Mouse (Mus musculus): ENCODE measurements around the gene Il10.

Gene Il10

DNA sequence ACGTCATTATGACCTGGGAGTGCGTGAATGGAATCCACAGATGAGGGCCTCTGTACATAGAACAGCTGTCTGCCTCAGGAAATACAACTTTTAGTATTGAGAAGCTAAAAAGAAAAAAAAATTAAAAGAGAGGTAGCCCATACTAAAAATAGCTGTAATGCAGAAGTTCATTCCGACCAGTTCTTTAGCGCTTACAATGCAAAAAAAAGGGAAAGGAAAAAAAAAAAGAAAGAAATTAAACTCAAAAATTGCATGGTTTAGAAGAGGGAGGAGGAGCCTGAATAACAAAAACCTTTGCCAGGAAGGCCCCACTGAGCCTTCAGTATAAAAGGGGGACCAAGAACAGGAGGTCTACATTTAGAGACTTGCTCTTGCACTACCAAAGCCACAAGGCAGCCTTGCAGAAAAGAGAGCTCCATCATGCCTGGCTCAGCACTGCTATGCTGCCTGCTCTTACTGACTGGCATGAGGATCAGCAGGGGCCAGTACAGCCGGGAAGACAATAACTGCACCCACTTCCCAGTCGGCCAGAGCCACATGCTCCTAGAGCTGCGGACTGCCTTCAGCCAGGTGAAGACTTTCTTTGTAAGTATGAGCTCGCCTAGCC is at the start of gene Il10:
Gene Il10 (plus strand): TSS at position 354 of the 607 bp plus-strand sequence.
- DNase-seq = peak; percentile 80

DNA sequence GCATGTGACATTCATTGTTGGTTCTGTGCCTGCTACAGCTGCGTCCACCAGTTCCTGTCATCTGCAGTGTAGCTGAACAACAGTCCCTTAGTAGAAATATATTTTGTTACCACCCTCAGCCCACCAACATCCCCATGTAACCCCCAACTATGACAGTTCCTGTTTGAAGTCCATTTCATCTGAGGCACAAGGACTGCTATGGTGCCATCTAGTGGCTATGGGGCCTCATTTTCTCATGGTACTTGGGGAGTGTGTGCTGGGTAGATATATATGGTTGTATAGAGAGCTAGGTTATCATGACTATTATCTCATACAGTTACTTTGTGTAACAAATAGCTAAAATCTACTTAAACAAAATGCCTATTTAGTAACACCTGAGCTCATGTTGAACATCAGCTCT is 40.2 kb upstream of the Il10 start:
- DNase-seq = no peak

DNA sequence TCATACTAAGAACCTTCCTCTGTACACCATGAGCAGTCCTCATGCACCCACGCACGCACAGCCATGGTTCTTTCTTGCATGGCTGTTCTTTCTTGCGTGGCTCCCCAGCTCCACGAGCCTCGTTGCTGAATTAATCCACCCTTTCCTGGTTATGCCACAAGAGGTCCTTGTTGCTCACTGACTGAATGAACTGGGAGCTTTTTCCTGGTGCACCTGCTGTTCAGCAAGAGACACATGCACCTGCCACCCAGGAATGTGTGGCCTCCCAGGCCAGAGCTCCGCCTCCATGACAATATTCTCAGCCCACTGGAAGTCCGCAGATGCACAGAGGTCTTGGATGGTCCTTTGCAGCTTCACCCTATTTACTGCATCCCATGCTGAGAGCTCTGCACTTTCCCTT is 35.2 kb upstream of the Il10 start:
- DNase-seq = peak; percentile 75

DNA sequence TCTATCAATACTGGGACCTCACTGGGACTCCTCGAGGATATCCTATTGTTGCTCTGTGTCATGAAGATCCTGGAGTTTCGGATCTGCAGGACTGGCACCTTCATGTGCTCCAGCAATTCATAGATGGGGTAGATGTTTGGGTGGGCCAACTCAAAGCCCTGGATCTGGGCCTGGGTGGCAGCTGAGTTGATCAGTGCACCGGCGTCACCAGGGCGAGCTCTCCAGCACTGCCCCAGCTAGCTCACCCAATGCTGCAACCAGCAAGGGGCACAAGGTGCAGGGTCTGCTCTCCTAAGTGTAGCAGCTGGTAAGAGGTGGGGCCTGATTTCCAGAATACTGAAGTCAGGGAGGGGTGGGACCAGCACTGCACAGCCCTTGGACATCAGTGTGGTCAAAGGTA is 32.6 kb upstream of the Il10 start:
- peak; percentile 80 for DNase-seq

DNA sequence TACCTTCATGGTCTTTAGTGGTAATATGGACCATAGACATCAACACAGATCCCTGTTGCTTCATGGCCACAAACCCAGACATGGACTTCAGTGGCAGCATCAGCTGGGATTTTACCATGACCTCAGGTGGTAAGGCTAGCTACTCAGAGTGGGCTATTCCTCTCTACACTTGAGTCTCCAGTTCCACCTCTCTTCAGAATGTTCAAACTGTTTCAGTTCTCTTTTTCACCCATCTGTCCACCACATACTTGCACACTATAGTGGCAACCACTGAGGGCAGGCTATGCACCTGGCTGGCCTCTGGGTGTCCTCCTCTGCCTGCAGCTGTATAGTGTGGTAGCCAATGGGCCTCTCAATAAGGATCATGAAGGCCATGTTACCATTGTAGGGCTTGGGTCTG is 32.2 kb upstream of the Il10 start:
- DNase-seq = no peak

DNA sequence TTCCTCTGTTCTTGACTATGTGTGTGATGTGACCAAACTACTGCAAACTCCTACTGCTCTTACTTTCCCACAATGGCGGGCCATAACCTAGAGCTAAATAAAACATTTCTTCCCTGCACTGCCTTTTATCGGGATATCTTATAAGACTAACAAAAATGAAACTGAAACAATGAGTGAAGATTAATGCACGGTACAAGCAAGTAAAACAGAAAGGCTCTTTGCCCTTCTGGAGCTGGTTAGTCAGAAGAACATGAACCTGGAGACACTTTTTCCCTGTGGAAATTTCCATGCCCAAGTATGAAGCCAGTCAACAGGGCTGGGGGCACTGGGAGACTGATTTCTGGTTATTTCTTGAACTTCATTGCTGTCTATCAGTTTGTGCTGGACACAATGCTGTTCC is 30.3 kb upstream of the Il10 start:
- DNase-seq = no peak

DNA sequence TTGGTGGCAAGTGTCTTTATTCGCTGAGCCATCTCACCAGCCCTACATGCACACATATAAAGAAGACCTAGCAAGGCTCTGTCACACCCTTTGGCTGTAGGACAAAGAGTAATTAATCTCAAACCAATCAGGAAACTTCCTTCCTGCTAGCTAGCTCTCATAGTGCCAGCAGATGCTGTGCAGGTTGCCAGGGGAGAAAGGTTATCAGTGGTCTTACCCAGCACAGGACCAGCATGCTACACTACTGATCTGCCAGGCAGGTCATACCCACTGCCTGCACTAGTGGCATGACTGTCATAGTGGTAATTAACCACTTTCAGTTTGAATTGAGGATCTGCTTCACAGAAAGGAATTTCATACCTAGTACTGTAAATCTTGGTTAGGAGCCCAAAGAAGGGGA is 29.2 kb upstream of the Il10 start:
- DNase-seq = no peak

DNA sequence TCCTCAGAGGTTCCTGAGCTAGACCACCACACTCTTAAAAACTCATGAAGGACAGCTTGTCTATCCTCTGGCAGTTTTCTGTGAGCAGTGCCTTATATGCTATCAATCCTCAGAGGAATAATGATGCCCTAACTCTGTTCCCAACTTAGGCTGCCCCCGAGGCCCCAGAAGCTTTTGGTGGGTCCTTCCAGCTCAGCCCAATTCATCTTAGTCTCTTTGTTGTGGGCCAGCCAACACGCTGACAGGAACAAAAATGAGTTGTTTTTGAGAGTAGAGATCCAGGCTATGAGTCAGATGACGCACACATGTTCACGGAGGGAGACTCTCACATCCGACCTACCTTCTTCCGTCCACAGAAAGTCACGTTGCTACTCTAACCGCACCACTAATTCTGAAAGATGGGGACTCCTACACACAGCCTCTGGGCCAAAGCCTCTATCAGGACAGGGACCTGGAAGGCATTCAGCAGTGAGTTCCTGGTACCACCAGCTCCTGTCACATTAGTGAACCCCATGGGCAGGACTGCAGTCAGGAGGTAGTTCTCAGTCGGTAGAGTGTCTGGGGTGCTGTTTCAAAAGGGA is 26.0 kb upstream of the Il10 start:
- DNase-seq = peak; percentile 83

DNA sequence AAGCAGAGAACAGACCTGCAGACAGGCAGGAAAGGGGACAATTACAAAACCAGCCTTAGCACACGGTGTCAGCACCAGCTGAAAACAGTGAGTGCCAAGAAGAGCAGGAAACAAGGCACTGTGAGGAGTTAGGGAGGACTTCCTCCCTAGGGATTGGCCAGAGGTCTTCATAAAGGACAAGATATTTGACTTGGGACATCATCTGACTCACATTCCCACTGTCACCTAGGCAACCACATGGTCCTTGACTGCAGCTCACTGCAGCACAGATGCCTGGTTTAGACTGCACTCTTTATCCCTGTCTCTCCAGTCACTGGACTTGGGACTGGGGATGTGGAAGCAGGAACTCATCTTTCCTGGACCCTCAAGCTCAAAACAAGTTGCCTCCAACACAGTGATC is 24.1 kb upstream of the Il10 start:
- peak; percentile 86 for DNase-seq

DNA sequence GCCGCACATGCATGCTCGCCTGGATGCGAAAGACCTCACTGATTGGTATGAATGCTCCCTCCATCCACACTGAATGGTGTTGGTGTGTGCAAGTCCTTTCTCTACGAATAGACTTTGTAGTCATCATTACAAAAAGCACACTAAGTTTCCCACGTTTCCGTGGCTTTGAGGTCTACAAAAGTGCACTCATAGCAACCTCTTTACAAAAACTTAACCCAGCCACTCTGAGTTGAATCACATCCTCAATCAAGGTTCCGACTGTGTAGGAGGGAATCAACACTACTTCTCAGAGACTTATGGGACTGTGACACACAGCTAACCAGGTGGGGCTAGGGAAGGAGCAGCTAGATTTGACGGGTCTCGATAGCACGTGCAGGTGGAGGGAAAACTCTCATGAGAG is 23.3 kb upstream of the Il10 start:
- DNase-seq = peak; percentile 86

DNA sequence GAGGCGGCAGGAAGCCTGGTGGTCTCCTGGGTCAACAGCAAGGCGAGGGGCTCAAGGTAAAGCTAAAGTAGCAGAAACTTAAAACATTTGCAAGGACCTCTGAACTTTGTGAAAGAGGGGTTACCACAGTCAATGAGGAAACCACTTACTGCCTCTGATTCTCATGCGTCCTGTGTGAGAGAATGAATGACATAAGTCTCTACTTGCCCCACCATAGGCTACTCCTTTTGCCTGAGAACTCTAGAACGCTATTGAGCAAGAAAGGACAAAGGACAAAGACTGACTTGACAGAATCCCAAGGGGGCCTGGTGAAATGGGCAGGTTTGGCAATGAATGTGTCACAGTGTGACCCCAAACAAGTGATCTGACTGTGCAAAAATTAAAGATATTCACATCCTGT is 22.2 kb upstream of the Il10 start:
- peak; percentile 74 for DNase-seq

DNA sequence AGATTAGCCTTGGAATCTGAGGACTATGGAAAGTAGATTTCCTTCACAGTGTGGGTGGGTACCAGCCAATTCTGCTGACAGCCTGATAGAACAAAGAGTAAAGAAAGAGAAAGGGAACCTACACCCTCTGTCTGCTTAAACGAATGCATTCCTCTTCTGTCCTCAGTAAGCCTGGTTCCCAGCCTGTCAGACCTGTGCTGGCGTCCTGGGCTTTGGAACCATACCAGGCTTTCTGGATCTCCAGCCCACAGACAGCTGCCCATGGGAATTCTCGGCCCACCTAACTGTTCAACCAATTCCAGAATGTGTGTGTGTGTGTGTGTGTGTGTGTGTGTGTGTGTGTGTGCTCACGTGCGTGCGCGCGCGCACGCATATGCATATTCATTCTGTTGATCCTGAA is 21.3 kb upstream of the Il10 start:
- DNase-seq = peak; percentile 49

DNA sequence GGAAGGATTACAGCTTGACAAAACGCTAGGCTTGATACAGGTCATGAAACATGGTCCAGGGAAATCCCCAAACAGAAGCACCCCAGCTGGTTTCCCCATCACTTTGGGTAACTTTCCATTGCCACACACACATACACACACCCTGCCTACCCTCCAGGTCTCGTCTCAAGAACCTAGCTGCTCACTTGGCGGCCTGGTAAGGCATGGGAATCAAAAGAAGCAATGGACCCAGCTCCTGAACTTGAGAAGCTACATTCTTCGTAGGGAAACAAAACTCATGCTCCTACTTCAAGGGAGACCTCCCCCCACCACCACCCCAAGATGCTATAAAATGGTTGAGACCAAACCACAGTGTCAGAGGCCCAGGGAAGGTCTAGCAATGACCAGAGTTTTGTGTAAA is 19.9 kb upstream of the Il10 start:
- DNase-seq = peak; percentile 76

DNA sequence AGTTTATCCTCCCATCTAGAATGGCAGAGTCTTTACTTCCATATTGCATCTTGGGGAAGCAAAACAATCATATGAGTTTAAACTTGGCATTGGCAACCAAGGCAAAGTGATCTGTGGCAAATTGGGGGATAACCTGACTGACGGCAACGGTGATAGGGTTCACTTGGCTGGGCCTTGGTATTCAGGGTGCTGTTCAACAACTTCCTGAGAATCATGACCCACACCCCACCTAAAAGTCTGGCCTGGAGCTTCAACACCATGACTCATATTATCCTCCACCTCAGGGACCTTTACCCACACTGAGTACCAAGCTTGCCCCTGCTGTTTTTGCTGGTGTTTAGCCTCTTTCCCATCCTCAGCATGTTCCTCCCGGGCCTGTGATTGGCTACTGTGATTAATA is 19.3 kb upstream of the Il10 start:
- peak; percentile 62 for DNase-seq

DNA sequence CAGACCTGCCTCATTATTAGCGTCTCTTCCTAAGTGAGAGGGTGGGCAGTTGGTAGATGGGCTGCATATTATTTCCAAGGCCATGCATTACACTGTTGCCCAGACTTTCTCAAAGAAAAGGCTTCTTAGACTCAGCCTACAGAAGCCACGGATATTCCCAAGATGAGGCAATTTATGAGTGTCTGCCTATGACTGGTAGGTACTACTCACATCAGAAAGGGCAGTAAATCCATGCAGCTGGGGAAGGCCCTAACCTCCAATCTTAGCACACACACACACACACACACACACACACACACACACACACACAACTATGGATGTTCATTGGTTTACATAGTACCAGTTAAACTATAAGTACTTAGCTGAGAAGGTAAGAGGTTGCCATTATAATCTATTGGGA is 17.1 kb upstream of the Il10 start:
- no peak for DNase-seq

DNA sequence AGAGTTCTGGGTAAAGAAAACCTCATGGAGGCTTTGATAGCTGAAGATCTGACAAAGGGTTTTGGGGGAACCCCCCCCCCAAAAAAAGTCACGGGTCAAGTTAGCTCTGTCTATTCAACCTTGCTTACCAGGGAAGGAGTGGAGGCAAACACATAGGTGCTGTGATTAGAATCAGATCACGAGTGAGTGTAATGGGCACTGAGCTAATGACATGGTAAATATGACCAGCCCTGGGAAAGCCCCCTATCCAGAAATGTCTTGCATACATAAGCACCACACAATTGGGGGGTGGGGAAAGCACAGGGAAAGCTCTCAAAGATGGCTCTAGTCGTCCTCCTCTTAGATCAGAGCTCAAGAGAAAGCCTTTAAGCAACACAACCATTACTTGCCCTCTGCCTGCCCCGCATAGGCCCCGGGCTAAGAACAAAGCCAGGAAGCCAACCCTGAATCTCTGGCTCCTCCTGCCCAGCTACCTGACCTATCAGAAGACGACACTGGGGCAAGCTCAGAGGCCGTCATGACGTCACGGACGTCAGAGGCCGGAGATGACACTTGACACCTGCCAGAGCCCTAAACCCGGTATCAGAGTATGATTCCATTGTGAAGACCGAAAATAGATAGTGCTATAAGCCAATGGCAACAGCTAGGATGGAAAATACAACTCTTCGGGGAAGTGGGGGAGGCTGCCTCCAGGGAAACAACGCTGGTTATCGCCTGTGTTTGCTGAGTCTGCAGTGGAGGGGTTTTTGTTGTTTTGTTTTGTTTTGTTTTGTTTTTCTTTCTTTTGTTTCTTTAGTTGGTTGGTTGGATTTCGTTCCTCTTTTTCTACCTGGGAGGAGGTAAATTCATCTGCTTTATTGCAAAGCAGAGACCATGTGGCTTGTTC is 16.4 kb upstream of the Il10 start:
- peak; percentile 98 for DNase-seq

DNA sequence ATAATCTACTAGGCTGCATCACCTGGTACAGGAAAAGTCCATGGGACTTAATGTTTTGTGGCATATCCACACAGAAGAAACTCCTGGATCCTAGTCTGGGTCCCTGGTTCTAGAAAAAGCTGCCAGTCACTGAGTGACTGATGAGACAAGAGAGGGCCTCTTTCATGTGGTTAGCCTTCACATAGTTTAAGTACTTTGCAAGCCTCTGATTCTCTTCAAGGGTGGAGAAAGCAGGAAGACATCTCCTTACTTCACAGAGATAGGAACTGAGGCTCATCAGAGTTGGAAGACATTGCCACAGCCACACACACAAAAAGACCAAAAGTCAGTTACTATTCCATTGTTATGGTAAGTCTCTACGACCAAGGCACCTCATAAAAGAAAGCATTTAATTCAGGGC is 13.6 kb upstream of the Il10 start:
- no peak for DNase-seq

DNA sequence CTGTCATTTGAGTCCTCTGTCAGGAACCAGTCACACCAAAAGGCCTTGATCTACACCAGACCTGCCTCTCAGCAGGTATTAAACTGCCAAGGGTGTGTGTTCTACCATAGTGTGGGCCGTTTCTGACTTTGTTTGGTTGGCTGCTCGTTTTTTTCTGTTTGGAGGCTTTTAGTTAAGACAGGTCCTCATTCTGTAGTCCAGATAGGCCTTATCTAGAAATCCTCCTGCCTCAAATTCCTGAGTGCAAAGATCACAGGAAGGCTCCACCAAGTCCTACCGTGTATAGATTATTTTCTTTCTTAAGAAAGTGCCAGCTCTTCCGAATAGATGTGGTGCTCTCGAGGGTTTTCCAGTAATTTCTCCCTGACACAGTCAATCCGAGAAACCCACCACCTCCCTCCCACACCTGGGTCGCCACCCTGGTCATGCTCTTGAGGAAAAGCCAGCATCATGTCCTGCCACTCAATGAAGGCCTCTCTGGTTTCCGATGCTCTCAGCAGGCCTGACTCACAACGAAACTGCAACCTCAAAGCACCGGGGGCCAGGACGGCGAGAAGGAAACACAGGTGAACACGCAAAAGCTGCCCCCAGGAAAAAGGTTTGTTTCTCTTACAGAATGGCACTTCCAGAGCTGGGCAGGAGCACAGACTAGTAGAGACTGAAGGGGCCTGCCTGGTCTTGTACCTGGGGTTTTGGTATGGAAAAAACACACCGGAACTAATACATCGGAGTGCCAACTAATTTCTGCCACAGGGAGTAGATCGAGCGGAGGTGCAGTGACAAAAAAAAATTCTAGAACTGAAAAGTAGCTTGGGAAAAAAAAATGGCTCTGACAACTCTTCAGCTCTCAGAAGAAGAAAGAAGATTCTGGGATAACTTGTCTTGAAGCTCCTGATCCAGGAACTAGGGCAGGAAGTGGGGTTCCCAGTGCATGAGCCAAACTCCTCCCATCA is 9.2 kb upstream of the Il10 start:
- no peak for DNase-seq

DNA sequence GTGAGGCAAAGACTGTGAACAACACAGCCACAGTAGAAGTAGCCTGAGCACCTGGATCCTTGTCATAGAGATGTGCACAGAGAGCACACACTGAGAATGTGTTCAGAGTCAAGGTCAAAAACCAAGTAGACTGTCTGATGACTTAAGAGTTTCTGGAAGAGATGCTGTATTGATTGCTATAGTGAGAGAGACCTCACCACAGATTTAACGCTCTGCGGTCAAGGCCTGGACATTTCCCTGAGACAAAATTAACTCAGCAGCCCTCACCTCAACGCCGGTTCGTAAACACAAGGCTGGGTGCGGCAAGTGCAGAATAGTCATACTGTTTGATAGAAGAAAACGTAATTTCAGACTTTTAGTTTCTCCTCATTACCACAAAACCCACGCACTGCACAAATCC is 7.2 kb upstream of the Il10 start:
- no peak for DNase-seq

DNA sequence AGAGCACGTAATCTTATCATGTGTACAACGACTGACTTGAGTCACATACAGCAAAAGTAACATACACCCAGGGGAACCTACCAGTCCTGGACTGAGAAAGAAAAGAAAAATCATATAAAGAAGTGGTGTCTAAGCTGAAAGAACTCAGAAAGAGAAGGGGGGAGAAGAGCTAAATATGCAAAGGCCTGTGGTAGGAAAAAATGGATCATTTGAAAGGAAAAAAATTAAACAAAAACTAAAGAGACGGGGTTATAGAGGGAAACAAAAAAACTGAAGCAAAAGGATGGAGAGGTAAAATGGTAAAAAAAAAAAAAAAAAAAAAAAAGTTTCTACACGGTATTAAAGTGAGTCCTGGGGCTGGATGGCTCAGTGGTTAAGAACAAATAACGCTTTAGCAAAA is 5.7 kb upstream of the Il10 start:
- DNase-seq = no peak

DNA sequence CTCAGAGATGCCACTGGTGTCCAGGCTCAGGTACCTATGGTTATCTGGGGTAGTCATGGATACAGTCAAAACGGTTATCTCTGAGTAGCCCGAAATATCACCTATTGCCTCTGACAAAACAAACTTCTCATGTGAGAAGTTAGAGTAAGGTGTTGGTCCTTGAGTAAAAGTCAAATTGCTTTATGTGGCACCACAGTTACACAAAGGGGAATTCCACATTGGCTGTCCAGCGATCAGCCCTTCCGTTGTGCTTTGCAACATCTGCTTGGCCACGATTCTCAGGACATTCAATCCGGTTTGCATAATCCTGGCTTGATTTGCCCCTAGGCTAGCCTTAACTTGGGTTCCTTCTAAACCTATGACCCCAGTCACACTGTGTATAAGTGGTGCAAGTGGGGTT is 4.4 kb upstream of the Il10 start:
- DNase-seq = no peak

DNA sequence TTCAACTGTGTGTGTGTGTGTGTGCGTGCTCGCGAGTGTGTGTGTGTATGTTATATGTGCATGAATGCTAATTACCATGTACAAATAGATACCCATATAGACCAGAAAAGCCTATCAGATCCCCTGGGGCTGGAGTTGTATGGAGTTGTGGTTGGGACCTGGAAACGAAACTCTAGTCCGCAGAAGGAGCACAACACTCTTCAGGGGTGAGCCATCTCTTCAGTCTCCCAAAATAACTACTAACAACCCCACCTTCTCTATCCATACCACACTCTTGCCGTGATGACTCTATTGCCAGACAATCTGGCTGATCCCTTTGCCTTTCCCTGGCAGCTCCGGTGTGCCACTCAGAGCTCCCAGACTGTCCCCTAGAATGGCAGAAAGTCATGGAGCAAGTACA is 3.8 kb upstream of the Il10 start:
- DNase-seq = no peak

Measured in heart, adult 11 months (tissue).